Mouse (Mus musculus) MEL (cell line): ENCODE results near the gene Faap100.

Experiments used
- BHLHE40 ChIP-seq: IDR thresholded peaks from 2 replicates; pipeline ENCODE4 v1.6.1; 2012; ENCODE audit warnings: low read depth, mild to moderate bottlenecking, inconsistent platforms, low read length, improper control_type of control experiment, borderline replicate concordance
- CTCF ChIP-seq, 3 experiments: IDR thresholded peaks in 2 of 3; conservative IDR thresholded peaks in 1 of 3; 2 replicates each; pipeline ENCODE4 v1.5.1; 2011 to 2012; ENCODE audit warnings: low read length in 3 of 3, low read depth in 2 of 3, mild to moderate bottlenecking in 2 of 3, improper control_type of control experiment in 1 of 3, inconsistent platforms in 1 of 3, mixed read lengths in 1 of 3, moderate library complexity in 1 of 3; ENCODE audit not compliant: control insufficient read depth in 1 of 3, insufficient read depth in 1 of 3, poor library complexity in 1 of 3, severe bottlenecking in 1 of 3
- ETS1 ChIP-seq: IDR thresholded peaks from 2 replicates; pipeline ENCODE4 v1.6.1; 2012; ENCODE audit warnings: low read depth, mild to moderate bottlenecking, inconsistent platforms, low read length, improper control_type of control experiment, moderate library complexity
- GABPA ChIP-seq: IDR thresholded peaks from 2 replicates; pipeline ENCODE4 v1.6.1; 2012; ENCODE audit warnings: low read depth, mild to moderate bottlenecking, inconsistent platforms, low read length, improper control_type of control experiment, moderate library complexity
- KAT2A ChIP-seq: conservative IDR thresholded peaks from 2 replicates; pipeline ENCODE4 v1.6.1; 2012; ENCODE audit warnings: low read depth, low read length, improper control_type of control experiment, inconsistent platforms
- MAFK ChIP-seq: IDR thresholded peaks from 2 replicates; pipeline ENCODE4 v1.6.1; 2011; ENCODE audit warnings: low read depth, mild to moderate bottlenecking, low read length, improper control_type of control experiment, borderline replicate concordance
- POLR2A ChIP-seq, 2 experiments: IDR thresholded peaks; 2 replicates each; pipeline ENCODE4 v1.6.1; 2011 to 2012; ENCODE audit warnings: low read length in 2 of 2, mild to moderate bottlenecking in 2 of 2, control low read depth in 1 of 2, improper control_type of control experiment in 1 of 2, low read depth in 1 of 2, moderate library complexity in 1 of 2; ENCODE audit not compliant: control insufficient read depth in 1 of 2, insufficient read depth in 1 of 2, poor library complexity in 1 of 2
- SIN3A ChIP-seq: IDR thresholded peaks from 2 replicates; pipeline ENCODE4 v1.6.1; 2012; ENCODE audit warnings: low read length, improper control_type of control experiment, inconsistent platforms
- TCF12 ChIP-seq: IDR thresholded peaks from 2 replicates; pipeline ENCODE4 v1.6.1; 2014; ENCODE audit warnings: low read depth, mild to moderate bottlenecking, inconsistent platforms, low read length, improper control_type of control experiment, moderate library complexity
- USF2 ChIP-seq, 2 experiments: IDR thresholded peaks; 2 replicates each; pipeline ENCODE4 v1.6.1; 2011 to 2012; ENCODE audit warnings: improper control_type of control experiment in 2 of 2, low read length in 2 of 2, borderline replicate concordance in 1 of 2, inconsistent platforms in 1 of 2, low read depth in 1 of 2, mild to moderate bottlenecking in 1 of 2; ENCODE audit not compliant: insufficient read depth in 1 of 2

DNA sequence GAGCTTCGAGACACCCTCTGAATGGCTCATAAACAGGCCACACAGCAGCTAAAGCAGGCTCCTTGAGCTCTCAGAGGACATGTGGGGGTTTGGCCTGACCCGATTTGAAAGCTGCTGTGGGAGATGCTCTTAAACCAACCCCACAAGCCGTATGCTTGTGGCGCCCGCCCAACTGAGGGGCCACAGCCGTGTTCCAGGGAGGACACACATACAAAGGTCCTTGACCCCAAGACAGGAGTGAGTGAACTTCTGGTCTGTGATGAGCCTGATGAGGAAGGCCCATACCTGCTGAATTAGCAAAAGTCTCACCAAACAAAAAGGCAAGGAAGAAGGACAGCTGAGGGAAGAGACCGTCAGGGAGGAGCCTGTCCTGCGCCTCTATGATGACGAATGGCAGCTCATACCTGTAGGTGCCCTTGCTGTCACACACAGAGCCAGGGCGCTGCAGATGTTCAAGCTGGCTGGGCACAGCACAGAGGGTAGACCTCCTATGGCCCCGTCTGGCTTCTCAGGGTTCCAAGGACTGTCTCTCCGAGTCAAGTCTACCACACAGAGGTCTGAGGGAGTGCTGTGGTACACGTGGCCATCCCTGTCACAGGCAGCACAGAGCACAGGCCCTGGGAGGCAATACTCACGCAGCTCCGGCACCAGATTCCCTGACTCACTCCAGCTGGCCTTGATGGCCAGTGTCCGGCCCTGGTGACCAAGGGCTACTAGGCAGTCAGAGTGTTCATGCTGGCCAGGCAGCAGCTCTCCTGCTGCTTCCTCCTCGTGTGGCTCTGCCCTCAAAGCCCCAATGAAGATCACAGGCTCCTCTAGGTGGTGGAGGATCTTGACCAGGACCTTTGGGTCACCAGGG, 2.0 kb downstream of the Faap100 start:
- TF ChIP-seq CTCF (IDR thresholded peaks at IDR 0.05 in 2 of 3, conservative IDR thresholded peaks at IDR 0.05 in 1 of 3; ENCODE audit: control insufficient read depth in 1 of 3, insufficient read depth in 1 of 3, low read depth in 2 of 3, low read length in 3 of 3, poor library complexity in 1 of 3, severe bottlenecking in 1 of 3) (no peak), POLR2A (IDR thresholded peaks at IDR 0.05; ENCODE audit: control insufficient read depth in 1 of 2, insufficient read depth in 1 of 2, low read depth in 1 of 2, low read length in 2 of 2, poor library complexity in 1 of 2) (no peak), KAT2A (no peak), USF2 (IDR thresholded peaks at IDR 0.05; ENCODE audit: borderline replicate concordance in 1 of 2, insufficient read depth in 1 of 2, low read depth in 1 of 2, low read length in 2 of 2) (no peak), ETS1 (no peak), GABPA (no peak), TCF12 (no peak), MAFK (no peak), BHLHE40 (no peak), SIN3A (no peak)
